ENCODE assay signal across 12 mouse cellular contexts in genomic region chr5:5515411-5515810, GRCm38 (mm10). TPM values are rescaled to one million over a fixed set of nuclear protein-coding genes. Genes with fewer than 3 reads are reported as not detected.
DNase-seq lines count a peak whose midpoint lies in the region; ATAC-seq and TF ChIP-seq lines count a peak whose summit lies in the region.
"Had no signal": no experiment of that assay in that cellular context is flagged by ENCODE, and none has a peak within 500 bp of the region (broad histone marks: within the 10 kb centered on the region; RNA-seq: fewer than 3 reads in every experiment).

No protein-coding gene starts in this region.

- H3K4me1 ChIP-seq in heart, embryonic 13.5 days: peaks cover 12% of the 10 kb centered on the region
- no peaks in the 10 kb centered on the region for H3K4me1 ChIP-seq in stomach, embryonic 16.5 days (ENCODE audit: control insufficient read depth, insufficient read depth, low read length)
- H3K4me1 ChIP-seq in stomach, postnatal 0 days (replicated peaks; ENCODE audit: control insufficient read depth, insufficient read depth): no peaks in the 10 kb centered on the region
- H3K4me1 ChIP-seq in limb, embryonic 13.5 days: no peaks in the 10 kb centered on the region
- no peaks in the 10 kb centered on the region for H3K4me1 ChIP-seq in kidney, adult 2 months (ENCODE audit: control insufficient read depth, insufficient read depth, low read length)

- H3K4me3 ChIP-seq in heart, embryonic 13.5 days: no peak overlapping the region
- no peak overlapping the region for H3K4me3 ChIP-seq in stomach, embryonic 16.5 days (replicated peaks; ENCODE audit: low read length)
- no peak overlapping the region for H3K4me3 ChIP-seq in stomach, postnatal 0 days (ENCODE audit: low read depth, low read length)
- no peak overlapping the region for H3K4me3 ChIP-seq in limb, embryonic 13.5 days
- no peak overlapping the region for H3K4me3 ChIP-seq in kidney, adult 2 months (ENCODE audit: insufficient read depth, low read depth, low read length)

- H3K36me3 ChIP-seq in heart, embryonic 13.5 days: peaks cover 6% of the 10 kb centered on the region
- H3K36me3 ChIP-seq in stomach, embryonic 16.5 days (ENCODE audit: control insufficient read depth, insufficient read depth, low read length): no peaks in the 10 kb centered on the region
- H3K36me3 ChIP-seq in stomach, postnatal 0 days (ENCODE audit: control insufficient read depth, insufficient read depth, low read length): no peaks in the 10 kb centered on the region
- peaks cover 13% of the 10 kb centered on the region for H3K36me3 ChIP-seq in limb, embryonic 13.5 days
- no peaks in the 10 kb centered on the region for H3K36me3 ChIP-seq in kidney, adult 2 months (ENCODE audit: control insufficient read depth, insufficient read depth, low read length)

- no peaks in the 10 kb centered on the region for H3K9me3 ChIP-seq in heart, embryonic 13.5 days
- no peaks in the 10 kb centered on the region for H3K9me3 ChIP-seq in stomach, embryonic 16.5 days (replicated peaks; ENCODE audit: control insufficient read depth, low read length)
- no peaks in the 10 kb centered on the region for H3K9me3 ChIP-seq in stomach, postnatal 0 days (ENCODE audit: control insufficient read depth, low read length)
- no peaks in the 10 kb centered on the region for H3K9me3 ChIP-seq in limb, embryonic 13.5 days

- TF ChIP-seq POLR2A in kidney, adult 2 months (IDR thresholded peaks at IDR 0.05; ENCODE audit: low read depth, low read length): no peak

- no peak for ATAC-seq in heart, embryonic 13.5 days (ENCODE audit: extremely low read depth, insufficient number of reproducible peaks, low FRiP score, low TSS enrichment)
- no peak for ATAC-seq in stomach, embryonic 16.5 days (ENCODE audit: insufficient read depth, low FRiP score)
- no peak for ATAC-seq in stomach, postnatal 0 days (ENCODE audit: low FRiP score, low TSS enrichment)
- ATAC-seq in limb, embryonic 13.5 days (ENCODE audit: low FRiP score, low read depth): no peak

- no peak overlapping the region for H3K27ac ChIP-seq in heart, embryonic 13.5 days (replicated peaks)
- H3K27ac ChIP-seq in stomach, embryonic 16.5 days (ENCODE audit: low read length): no peak overlapping the region
- no peak overlapping the region for H3K27ac ChIP-seq in stomach, postnatal 0 days (replicated peaks)
- H3K27ac ChIP-seq in limb, embryonic 13.5 days: no peak overlapping the region; the same call in 1 of the 2 replicates
- H3K27ac ChIP-seq in kidney, adult 2 months (ENCODE audit: insufficient read depth, low read depth, low read length): no peak overlapping the region

- TF ChIP-seq CTCF in stomach, postnatal 0 days (IDR thresholded peaks at IDR 0.05; ENCODE audit: low read depth): no peak
- TF ChIP-seq CTCF in kidney, adult 2 months (conservative IDR thresholded peaks at IDR 0.05; ENCODE audit: insufficient read depth, insufficient read length, low read depth, low read length): no peak

- WGBS in heart, embryonic 13.5 days: 78% methylated on average over 5 of the region's 5 CpGs
- 78% methylated on average over 5 of the region's 5 CpGs for WGBS in stomach, embryonic 16.5 days
- 84% methylated on average over 5 of the region's 5 CpGs for WGBS in stomach, postnatal 0 days
- 81% methylated on average over 5 of the region's 5 CpGs for WGBS in limb, embryonic 13.5 days
- WGBS in kidney, adult 2 months: 82% methylated on average over 5 of the region's 5 CpGs

- H3K27me3 ChIP-seq in heart, embryonic 13.5 days (replicated peaks): peaks cover 7% of the 10 kb centered on the region; the same call in 1 of the 2 replicates
- H3K27me3 ChIP-seq in stomach, embryonic 16.5 days (ENCODE audit: control insufficient read depth, insufficient read depth, low read length): no peaks in the 10 kb centered on the region
- H3K27me3 ChIP-seq in stomach, postnatal 0 days (ENCODE audit: control insufficient read depth, insufficient read depth, low read length): no peaks in the 10 kb centered on the region
- no peaks in the 10 kb centered on the region for H3K27me3 ChIP-seq in limb, embryonic 13.5 days
- no peaks in the 10 kb centered on the region for H3K27me3 ChIP-seq in kidney, adult 2 months (replicated peaks; ENCODE audit: control insufficient read depth, insufficient read depth, low read length)

- peak overlapping the region; percentile 87 for H3K4me2 ChIP-seq in heart, embryonic 13.5 days
- peak overlapping the region; percentile 89; the same call in 1 of the 2 replicates for H3K4me2 ChIP-seq in stomach, embryonic 16.5 days (ENCODE audit: low read depth, low read length)
- H3K4me2 ChIP-seq in stomach, postnatal 0 days (replicated peaks; ENCODE audit: low read depth): no peak overlapping the region
- peak overlapping the region; percentile 81; the same call in 1 of the 2 replicates for H3K4me2 ChIP-seq in limb, embryonic 13.5 days (replicated peaks)

- no peak for DNase-seq in heart, postnatal 4 days
- no peak for DNase-seq in stomach, postnatal 0 days (ENCODE audit: low spot score)
- no peak for DNase-seq in frontal cortex, postnatal 14 days (ENCODE audit: low spot score in 2 of 2)
- DNase-seq in kidney, postnatal 10 days: no peak
- DNase-seq in kidney, adult 2 months: no peak

- H3K9ac ChIP-seq in heart, embryonic 13.5 days: no peak overlapping the region
- H3K9ac ChIP-seq in stomach, embryonic 16.5 days (ENCODE audit: low read length): no peak overlapping the region
- H3K9ac ChIP-seq in stomach, postnatal 0 days (ENCODE audit: low read length): no peak overlapping the region
- H3K9ac ChIP-seq in limb, embryonic 13.5 days: no peak overlapping the region

- no peak for TF ChIP-seq EP300 in stomach, postnatal 0 days (optimal IDR thresholded peaks at IDR 0.05)

RNA-seq across cellular contexts. Expression of gene Cldn12, which starts 0.7 kb away (rescaled TPM):
- 12.8 and 14.0 TPM in 2 replicates for polyA plus RNA-seq in heart, embryonic 13.5 days (2015; fragmentation: Nextera tagmentation; extraction: Ambion mirVana)
- 10 to 100 TPM; 15.1 to 16.6 TPM for total RNA-seq in heart, postnatal 4 days (2021)
- 23.5 and 27.0 TPM in 2 replicates for polyA plus RNA-seq in stomach, embryonic 16.5 days (2015; fragmentation: Nextera tagmentation; extraction: Ambion mirVana)
- 12.8 and 13.9 TPM in 2 replicates for polyA plus RNA-seq in stomach, postnatal 0 days (2015; fragmentation: Nextera tagmentation; extraction: Ambion mirVana)
- 21.9 TPM in 2 replicates for polyA plus RNA-seq in limb, embryonic 13.5 days (2015; fragmentation: Nextera tagmentation; extraction: Ambion mirVana)
- polyA plus RNA-seq in kidney, adult 2 months (2012; rRNA removed): 63.4 and 72.4 TPM in 2 replicates

RNA-seq across cellular contexts. Expression of gene 1700015F17Rik, which starts 36.5 kb away (rescaled TPM):
- polyA plus RNA-seq in heart, embryonic 13.5 days (2015; fragmentation: Nextera tagmentation; extraction: Ambion mirVana): not detected in 2 replicates
- total RNA-seq in heart, postnatal 4 days (2021): not detected
- polyA plus RNA-seq in stomach, embryonic 16.5 days (2015; fragmentation: Nextera tagmentation; extraction: Ambion mirVana): not detected in 2 replicates
- not detected in 2 replicates for polyA plus RNA-seq in stomach, postnatal 0 days (2015; fragmentation: Nextera tagmentation; extraction: Ambion mirVana)
- not detected in 2 replicates for polyA plus RNA-seq in limb, embryonic 13.5 days (2015; fragmentation: Nextera tagmentation; extraction: Ambion mirVana)
- polyA plus RNA-seq in kidney, adult 2 months (2012; rRNA removed): not detected in 2 replicates
- total RNA-seq: gastrocnemius, postnatal 10 days; heart, postnatal 36 days; layer of hippocampus, postnatal 10 days had no signal
- polyA plus RNA-seq: brain, embryonic 14.5 days had no signal

RNA-seq across cellular contexts. Expression of gene Gtpbp10, which starts 43.9 kb away (rescaled TPM):
- 17.6 and 18.5 TPM in 2 replicates for polyA plus RNA-seq in heart, embryonic 13.5 days (2015; fragmentation: Nextera tagmentation; extraction: Ambion mirVana)
- 10 to 100 TPM; 15.1 to 16.0 TPM for total RNA-seq in heart, postnatal 4 days (2021)
- 23.4 and 23.6 TPM in 2 replicates for polyA plus RNA-seq in stomach, embryonic 16.5 days (2015; fragmentation: Nextera tagmentation; extraction: Ambion mirVana)
- polyA plus RNA-seq in stomach, postnatal 0 days (2015; fragmentation: Nextera tagmentation; extraction: Ambion mirVana): 12.6 and 13.2 TPM in 2 replicates
- 25.0 and 29.2 TPM in 2 replicates for polyA plus RNA-seq in limb, embryonic 13.5 days (2015; fragmentation: Nextera tagmentation; extraction: Ambion mirVana)
- polyA plus RNA-seq in kidney, adult 2 months (2012; rRNA removed): 4.7 and 6.6 TPM in 2 replicates

RNA-seq across cellular contexts. Expression of gene Gm8773, which starts 58.2 kb away (rescaled TPM):
- 0.56 and 0.73 TPM in 2 replicates for polyA plus RNA-seq in heart, embryonic 13.5 days (2015; fragmentation: Nextera tagmentation; extraction: Ambion mirVana)
- total RNA-seq in heart, postnatal 4 days (2021): not detected
- 1.2 and 2.1 TPM in 2 replicates for polyA plus RNA-seq in stomach, embryonic 16.5 days (2015; fragmentation: Nextera tagmentation; extraction: Ambion mirVana)
- 0.93 and 0.98 TPM in 2 replicates for polyA plus RNA-seq in stomach, postnatal 0 days (2015; fragmentation: Nextera tagmentation; extraction: Ambion mirVana)
- polyA plus RNA-seq in limb, embryonic 13.5 days (2015; fragmentation: Nextera tagmentation; extraction: Ambion mirVana): 0.78 and 0.79 TPM in 2 replicates
- polyA plus RNA-seq in kidney, adult 2 months (2012; rRNA removed): 0.25 TPM in 1 of 2 replicates, not detected in the other
- total RNA-seq: gastrocnemius, postnatal 10 days; heart, postnatal 36 days had no signal
